Mouse (Mus musculus): ENCODE measurements around the gene Spata31d1a.

GRCm38 (mm10) chr13:59719475-59719874, 9.3 kb upstream of the Spata31d1a start:
- TF ChIP-seq HCFC1 (IDR thresholded peaks at IDR 0.05; ENCODE audit: borderline replicate concordance, insufficient read depth, low read length) (no peak), MAFK (IDR thresholded peaks at IDR 0.05; ENCODE audit: insufficient read depth, low read depth, low read length) (no peak), CHD2 (IDR thresholded peaks at IDR 0.05; ENCODE audit: low read depth, low read length) (no peak)

Data from ES-E14 (cell line).